Mouse (Mus musculus) ES-E14 (cell line): ENCODE measurements around the gene Prex1.

Source experiments
- HCFC1 ChIP-seq: IDR thresholded peaks from 2 replicates; pipeline ENCODE4 v1.6.1; 2012; ENCODE audit warnings: low read length, inconsistent platforms, borderline replicate concordance; ENCODE audit not compliant: insufficient read depth
- MAFK ChIP-seq: IDR thresholded peaks from 2 replicates; pipeline ENCODE4 v1.6.1; 2014; ENCODE audit warnings: mild to moderate bottlenecking, low read depth, low read length, inconsistent platforms; ENCODE audit not compliant: insufficient read depth
- ZC3H11A ChIP-seq: IDR thresholded peaks from 2 replicates; pipeline ENCODE4 v1.6.1; 2012; ENCODE audit warnings: low read depth, mild to moderate bottlenecking, inconsistent platforms, low read length, borderline replicate concordance

GRCm38 (mm10) chr2:166735469-166736001 is 21.9 kb upstream of the Prex1 start:
- TF ChIP-seq ZC3H11A = no peak
- TF ChIP-seq MAFK = no peak
- TF ChIP-seq HCFC1 = no peak
